Mouse (Mus musculus): ENCODE measurements around the gene Wtip.

DNA sequence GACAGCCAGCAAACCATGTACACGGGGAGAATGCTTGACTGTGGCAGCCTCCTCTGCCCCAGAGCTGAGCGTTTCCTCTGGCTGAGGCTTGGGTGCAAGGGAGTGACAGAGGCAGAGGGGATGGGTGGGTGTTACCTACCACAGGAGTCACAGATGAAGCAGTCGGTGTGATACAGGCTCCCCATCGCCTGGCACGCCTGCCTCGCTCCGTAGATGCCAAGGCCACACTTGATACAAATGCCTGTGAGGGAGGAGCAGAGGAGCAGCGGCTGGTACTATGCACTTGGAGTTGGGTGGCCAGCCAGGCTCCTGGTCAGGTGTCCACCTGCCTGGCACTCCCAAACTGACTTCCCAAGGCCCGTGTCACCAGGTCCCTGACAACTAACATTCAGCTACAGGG lies 7.7 kb downstream of the Wtip start:
- TF ChIP-seq GATA1 (IDR thresholded peaks at IDR 0.05; ENCODE audit: low read length) (no peak), TAL1 (IDR thresholded peaks at IDR 0.05; ENCODE audit: low read length) (no peak)
